Mouse (Mus musculus): Measurements from ENCODE around the gene Klhdc8a.

DNA sequence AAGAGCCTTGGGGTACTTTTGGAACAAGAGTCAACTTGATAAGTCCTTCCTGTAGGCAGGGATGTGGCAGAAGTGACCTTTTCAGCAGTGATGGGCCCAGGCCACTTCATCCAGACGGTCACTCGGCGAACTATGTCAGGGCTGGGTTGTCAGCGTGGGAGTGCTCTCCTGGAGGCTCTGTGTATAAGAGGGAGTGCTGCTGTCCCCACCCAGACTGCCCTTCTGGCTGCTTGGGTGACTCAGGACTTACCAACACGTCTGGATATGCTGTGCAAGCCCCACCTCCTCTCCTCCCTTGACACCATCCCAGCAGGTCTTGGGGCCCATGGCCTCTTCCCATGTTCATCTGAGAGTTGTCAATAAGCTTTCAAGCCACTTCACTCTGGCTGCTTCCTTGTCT lies 55.0 kb downstream of the Klhdc8a start:
- no peak for TF ChIP-seq CTCF (conservative IDR thresholded peaks at IDR 0.05; ENCODE audit: low read length)
- no peak for TF ChIP-seq NANOG (IDR thresholded peaks at IDR 0.05; ENCODE audit: borderline replicate concordance, low read length)
- no peak for TF ChIP-seq POU5F1 (IDR thresholded peaks at IDR 0.05; ENCODE audit: borderline replicate concordance, low read length)
